Mouse (Mus musculus): ENCODE measurements around the gene Pola1.

- TF ChIP-seq CTCF (IDR thresholded peaks at IDR 0.05; ENCODE audit: low read depth, low read length) = no peak
- no peak for TF ChIP-seq POLR2A (IDR thresholded peaks at IDR 0.05; ENCODE audit: borderline replicate concordance, low read depth, low read length)
Observed at GRCm38 (mm10) chrX:93321336-93321735, 310.6 kb downstream of the Pola1 start.
